15 mouse cellular contexts compared by ENCODE assay signal in the genomic region with DNA sequence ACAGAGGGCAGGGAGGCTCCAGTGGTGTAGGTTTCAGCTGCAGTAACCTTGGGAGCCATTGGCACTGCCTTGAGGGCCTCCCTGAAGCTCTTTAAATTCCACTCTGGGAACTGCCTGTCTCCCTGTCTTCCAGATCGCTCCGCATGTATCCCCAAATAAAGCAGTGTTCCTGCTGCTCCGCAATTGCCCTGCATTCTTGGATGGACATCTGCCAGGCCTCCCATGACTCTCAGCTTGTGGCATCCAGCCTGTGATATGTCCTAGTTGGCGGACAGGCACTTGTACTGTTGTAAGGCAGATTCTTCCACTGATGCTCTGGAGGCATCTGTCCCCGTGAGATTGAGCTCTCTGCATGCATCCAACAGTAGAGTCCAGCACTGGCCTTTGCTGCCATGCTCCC. TPM values are rescaled to one million over a fixed set of nuclear protein-coding genes. Genes with fewer than 3 reads are reported as not detected.
DNase-seq lines count a peak whose midpoint lies in the region; ATAC-seq and TF ChIP-seq lines count a peak whose summit lies in the region.
"Had no signal": no experiment of that assay in that cellular context is flagged by ENCODE, and none has a peak within 500 bp of the region (broad histone marks: within the 10 kb centered on the region; RNA-seq: fewer than 3 reads in every experiment).

No protein-coding gene starts in this region.

- H3K27me3 ChIP-seq in hindbrain, embryonic 10.5 days (ENCODE audit: insufficient read depth, poor library complexity, severe bottlenecking): peaks cover 14% of the 10 kb centered on the region
- H3K27me3 ChIP-seq in hindbrain, embryonic 11.5 days (ENCODE audit: control insufficient read depth, insufficient read depth, low read length): no peaks in the 10 kb centered on the region
- H3K27me3 ChIP-seq in cerebellum, adult 2 months (ENCODE audit: control insufficient read depth, insufficient read depth, low read length): no peaks in the 10 kb centered on the region
- H3K27me3 ChIP-seq in thymus, adult 2 months (ENCODE audit: control insufficient read depth, insufficient read depth, low read length): no peaks in the 10 kb centered on the region
- H3K27me3 ChIP-seq: midbrain, embryonic 15.5 days; neural tube, embryonic 13.5 days had no signal

- DNase-seq in hindbrain, embryonic 10.5 days (ENCODE audit: low spot score): no peak
- DNase-seq in hindbrain, embryonic 11.5 days (ENCODE audit: low spot score): no peak
- peak; percentile 99 for DNase-seq in adipocyte (ENCODE audit: low spot score)
- peak; percentile 44 to 45 for DNase-seq in cerebellum, adult 2 months
- peak; percentile 23 to 44 for DNase-seq in heart, adult 9 months (ENCODE audit: low spot score in 2 of 2)
- no peak for DNase-seq in thymus, adult 2 months
- no peak for DNase-seq in ovary, postnatal 10 days (ENCODE audit: low spot score)
- DNase-seq: kidney, postnatal 36 days; lung, postnatal 36 days; right cerebral cortex, postnatal 25 days had no signal

- ATAC-seq in hindbrain, embryonic 11.5 days (ENCODE audit: low FRiP score): no peak
- ATAC-seq: forebrain, embryonic 13.5 days; midbrain, embryonic 15.5 days had no signal

- H3K4me2 ChIP-seq in hindbrain, embryonic 11.5 days (replicated peaks; ENCODE audit: low read depth, low read length): no peak overlapping the region
- H3K4me2 ChIP-seq: embryonic facial prominence, embryonic 13.5 days; forebrain, embryonic 13.5 days; liver, embryonic 11.5 days; midbrain, embryonic 15.5 days; neural tube, embryonic 13.5 days had no signal

- TF ChIP-seq POLR2A in cerebellum, adult 2 months (IDR thresholded peaks at IDR 0.05; ENCODE audit: borderline replicate concordance, insufficient read depth, low read length): no peak
- no peak for TF ChIP-seq POLR2A in thymus, adult 2 months (IDR thresholded peaks at IDR 0.05; ENCODE audit: control insufficient read depth, extremely low read depth, insufficient read depth, low read length, poor library complexity)

- H3K9ac ChIP-seq in hindbrain, embryonic 11.5 days (ENCODE audit: low read depth, low read length): no peak overlapping the region
- H3K9ac ChIP-seq: embryonic facial prominence, embryonic 13.5 days; forebrain, embryonic 13.5 days; midbrain, embryonic 15.5 days; neural tube, embryonic 13.5 days had no signal

- peaks cover 32% of the 10 kb centered on the region for H3K4me1 ChIP-seq in hindbrain, embryonic 10.5 days (replicated peaks)
- H3K4me1 ChIP-seq in hindbrain, embryonic 11.5 days (replicated peaks; ENCODE audit: control insufficient read depth, insufficient read depth, low read length): peaks cover 3% of the 10 kb centered on the region; the same call in 1 of the 2 replicates
- H3K4me1 ChIP-seq in cerebellum, adult 2 months (ENCODE audit: control insufficient read depth, insufficient read depth, low read length): peaks cover 8% of the 10 kb centered on the region
- no peaks in the 10 kb centered on the region for H3K4me1 ChIP-seq in thymus, adult 2 months (replicated peaks; ENCODE audit: control insufficient read depth, insufficient read depth, low read length)

- H3K4me3 ChIP-seq in hindbrain, embryonic 10.5 days: no peak overlapping the region
- H3K4me3 ChIP-seq in hindbrain, embryonic 11.5 days (ENCODE audit: low read depth, low read length): no peak overlapping the region
- H3K4me3 ChIP-seq in cerebellum, adult 2 months (replicated peaks; ENCODE audit: insufficient read depth, low read depth, low read length): no peak overlapping the region
- no peak overlapping the region for H3K4me3 ChIP-seq in thymus, adult 2 months (ENCODE audit: control insufficient read depth, insufficient read depth, low read length)
- H3K4me3 ChIP-seq: embryonic facial prominence, embryonic 13.5 days; forebrain, embryonic 13.5 days; midbrain, embryonic 15.5 days; neural tube, embryonic 13.5 days had no signal

- H3K9me3 ChIP-seq in hindbrain, embryonic 10.5 days: no peaks in the 10 kb centered on the region
- H3K9me3 ChIP-seq in hindbrain, embryonic 11.5 days (ENCODE audit: control insufficient read depth, low read length): no peaks in the 10 kb centered on the region
- H3K9me3 ChIP-seq: embryonic facial prominence, embryonic 13.5 days; forebrain, embryonic 13.5 days; midbrain, embryonic 15.5 days; neural tube, embryonic 13.5 days had no signal

- WGBS in hindbrain, embryonic 10.5 days: 75% methylated on average over 5 of the region's 5 CpGs
- WGBS in hindbrain, embryonic 11.5 days: 79% methylated on average over 5 of the region's 5 CpGs
- WGBS in cerebellum, adult 2 months: 16% methylated on average over 5 of the region's 5 CpGs
- 94% methylated on average over 5 of the region's 5 CpGs for WGBS in thymus, adult 2 months

- no peak for TF ChIP-seq CTCF in cerebellum, adult 2 months (IDR thresholded peaks at IDR 0.05; ENCODE audit: borderline replicate concordance, insufficient read depth, low read depth, low read length)
- TF ChIP-seq CTCF in thymus, adult 2 months (IDR thresholded peaks at IDR 0.05; ENCODE audit: borderline replicate concordance, control insufficient read depth, extremely low read depth, insufficient read depth, low read length, poor library complexity): no peak

- no peaks in the 10 kb centered on the region for H3K36me3 ChIP-seq in hindbrain, embryonic 10.5 days
- no peaks in the 10 kb centered on the region for H3K36me3 ChIP-seq in hindbrain, embryonic 11.5 days (ENCODE audit: control insufficient read depth, insufficient read depth, low read length)
- no peaks in the 10 kb centered on the region for H3K36me3 ChIP-seq in thymus, adult 2 months (ENCODE audit: control insufficient read depth, insufficient read depth, low read length)
- H3K36me3 ChIP-seq: embryonic facial prominence, embryonic 13.5 days; midbrain, embryonic 15.5 days; neural tube, embryonic 13.5 days had no signal

- 0 out of 2 replicates have a peak overlapping the region, but pooled peaks have one; percentile 0 for H3K27ac ChIP-seq in hindbrain, embryonic 10.5 days
- no peak overlapping the region for H3K27ac ChIP-seq in hindbrain, embryonic 11.5 days (ENCODE audit: low read depth, low read length)
- no peak overlapping the region for H3K27ac ChIP-seq in cerebellum, adult 2 months (ENCODE audit: insufficient read depth, low read length)
- no peak overlapping the region for H3K27ac ChIP-seq in thymus, adult 2 months (ENCODE audit: control insufficient read depth, insufficient read depth, low read length)
- H3K27ac ChIP-seq: embryonic facial prominence, embryonic 13.5 days; forebrain, embryonic 13.5 days; midbrain, embryonic 15.5 days; neural tube, embryonic 13.5 days had no signal

RNA-seq across cellular contexts. Expression of a gene that starts 46.6 kb away (rescaled TPM):
- polyA plus RNA-seq in hindbrain, embryonic 10.5 days (2016; fragmentation: Nextera tagmentation; extraction: Ambion mirVana): 4.5 and 6.4 TPM in 2 replicates
- polyA plus RNA-seq in hindbrain, embryonic 11.5 days (2014; fragmentation: Nextera tagmentation; extraction: Ambion mirVana): 4.3 and 4.6 TPM in 2 replicates
- polyA plus RNA-seq in cerebellum, adult 2 months (2012; rRNA removed): 102 and 107 TPM in 2 replicates
- 0.87 and 1.3 TPM in 2 replicates for polyA plus RNA-seq in thymus, adult 2 months (2012; rRNA removed)

RNA-seq across cellular contexts. Expression of a gene that starts 49.3 kb away (rescaled TPM):
- polyA plus RNA-seq in hindbrain, embryonic 10.5 days (2016; fragmentation: Nextera tagmentation; extraction: Ambion mirVana): 14.9 and 19.2 TPM in 2 replicates
- 15.8 and 17.5 TPM in 2 replicates for polyA plus RNA-seq in hindbrain, embryonic 11.5 days (2014; fragmentation: Nextera tagmentation; extraction: Ambion mirVana)
- 65.4 and 72.7 TPM in 2 replicates for polyA plus RNA-seq in cerebellum, adult 2 months (2012; rRNA removed)
- 129 and 200 TPM in 2 replicates for polyA plus RNA-seq in thymus, adult 2 months (2012; rRNA removed)

Comparison
In these comparisons a context has a peak if more than half of its experiments do, and no peak if none do; other contexts are left out.
1. DNase-seq: peak in adipocyte (single experiment), cerebellum, adult 2 months (2 of 2) and heart, adult 9 months (2 of 2); none in hindbrain, embryonic 10.5 days (single experiment), hindbrain, embryonic 11.5 days (single experiment), thymus, adult 2 months (single experiment) and ovary, postnatal 10 days (single experiment).
2. RNA of a gene that starts 46.6 kb away (polyA plus RNA-seq): 102 to 107 TPM in cerebellum, adult 2 months; 4.5 to 6.4 TPM in hindbrain, embryonic 10.5 days, 4.3 to 4.6 TPM in hindbrain, embryonic 11.5 days and 0.87 to 1.3 TPM in thymus, adult 2 months; every median in the first group is over 10 times any median in the second.